Mouse (Mus musculus) limb, embryonic 14.5 days (tissue): ENCODE measurements around the gene Slc39a5. TPM values are rescaled to one million over a fixed set of nuclear protein-coding genes. Genes with fewer than 3 reads are reported as not detected.

Experiments used
- ATAC-seq: fragments of 200-750 bp; cut with Nextera tagmentation; 2 replicates; pipeline ENCODE4 v1.8.0; 2017; ENCODE audit warnings: low read depth, moderate number of reproducible peaks, moderate TSS enrichment; ENCODE audit not compliant: low FRiP score
- DNase-seq: peaks from one replicate; pipeline ENCODE4 v3.0.0-alpha.2; 2015; ENCODE audit warnings: low spot score
- H3K27ac ChIP-seq: fragments of 300-500 bp; sonication (generic); replicated peaks from 2 replicates; pipeline ENCODE4 v1.5.1; 2014; ENCODE audit warnings: low read depth, mild to moderate bottlenecking, low read length, moderate library complexity, mixed read lengths
- H3K27me3 ChIP-seq: fragments of 300-500 bp; sonication (generic); 2 replicates; pipeline ENCODE4 v1.6.1; 2014; ENCODE audit warnings: low read length, mixed read lengths; ENCODE audit not compliant: control insufficient read depth, insufficient read depth
- H3K36me3 ChIP-seq: fragments of 300-500 bp; sonication (generic); 2 replicates; pipeline ENCODE4 v1.6.1; 2014; ENCODE audit warnings: mild to moderate bottlenecking, low read length, moderate library complexity, mixed read lengths; ENCODE audit not compliant: control insufficient read depth, insufficient read depth
- H3K4me1 ChIP-seq: fragments of 300-500 bp; sonication (generic); 2 replicates; pipeline ENCODE4 v1.6.1; 2014; ENCODE audit warnings: antibody characterized with exemption, low read length, mixed read lengths; ENCODE audit not compliant: control insufficient read depth, insufficient read depth
- H3K4me2 ChIP-seq: fragments of 300-500 bp; sonication (generic); replicated peaks from 2 replicates; pipeline ENCODE4 v1.6.1; 2014; ENCODE audit warnings: low read depth, mild to moderate bottlenecking, low read length, moderate library complexity; ENCODE audit not compliant: severe bottlenecking
- H3K4me3 ChIP-seq: fragments of 300-500 bp; sonication (generic); replicated peaks from 2 replicates; pipeline ENCODE4 v1.5.1; 2014; ENCODE audit warnings: low read length
- H3K9ac ChIP-seq: fragments of 300-500 bp; sonication (generic); 2 replicates; pipeline ENCODE4 v1.6.1; 2014; ENCODE audit warnings: mild to moderate bottlenecking, low read depth, low read length, moderate library complexity; ENCODE audit not compliant: severe bottlenecking
- H3K9me3 ChIP-seq: fragments of 300-500 bp; sonication (generic); 2 replicates; pipeline ENCODE4 v1.6.1; 2016; ENCODE audit warnings: low read length; ENCODE audit not compliant: control insufficient read depth
- POLR2A ChIP-seq: fragments of 200-500 bp; IDR thresholded peaks from 2 replicates; pipeline ENCODE4 v1.8.0; 2012; ENCODE audit warnings: inconsistent platforms, mild to moderate bottlenecking, moderate library complexity, borderline replicate concordance; ENCODE audit not compliant: insufficient read depth, insufficient read length; ENCODE audit errors: extremely low read depth
- WGBS: fragments of 180-500 bp; shearing (Covaris S2); extraction: QIAGEN DNeasy Blood & Tissue Kit; methylation state at CpG from one replicate; pipeline ENCODE4 v1.1.7; 2014; 5-methylcytosine and 5-hydroxymethylcytosine counted together
- polyA plus RNA-seq, 2 experiments: library from polyadenylated mRNA; depleted of rRNA in 1 of 2; stranded (reverse) in 1 of 2; unstranded in 1 of 2; fragments of >200 nt; fragmentation: Nextera tagmentation in 1 of 2; extraction: Ambion mirVana in 1 of 2; gene quantifications; 2 replicates each; pipeline versions ENCODE4 v1.2.1 to v1.2.3; 2012 to 2014

Gene Slc39a5
- polyA plus RNA-seq, 2 experiments = 0.39 TPM; not detected in 1

DNA sequence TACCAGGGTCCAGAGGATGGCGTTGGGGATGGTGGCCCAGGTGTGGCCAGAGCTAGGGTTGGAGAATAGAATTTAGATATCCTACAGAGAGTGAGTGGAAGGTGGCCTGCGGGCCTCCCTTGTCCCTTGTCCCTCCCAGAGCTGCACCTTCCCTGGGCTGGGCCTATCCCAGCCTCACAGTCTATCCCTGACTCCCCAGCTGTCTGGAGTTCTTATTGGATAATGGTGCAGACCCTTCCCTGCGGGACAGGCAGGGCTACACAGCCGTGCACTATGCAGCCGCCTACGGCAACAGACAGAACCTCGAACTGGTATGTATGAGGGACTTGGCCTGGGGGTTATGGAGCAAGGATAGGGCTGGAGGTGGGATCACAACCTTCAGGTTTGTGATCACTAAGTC lies 15.1 kb downstream of the Slc39a5 start:
- no peak overlapping the region for H3K9ac ChIP-seq
- H3K4me3 ChIP-seq = no peak overlapping the region
- H3K4me1 ChIP-seq = no peaks in the 10 kb centered on the region
- no peaks in the 10 kb centered on the region for H3K9me3 ChIP-seq
- no peak overlapping the region for H3K4me2 ChIP-seq
- DNase-seq (no peak), ATAC-seq (no peak)
- H3K27ac ChIP-seq = no peak overlapping the region
- no peak for TF ChIP-seq POLR2A
- H3K36me3 ChIP-seq = peaks cover 96% of the 10 kb centered on the region
- H3K27me3 ChIP-seq = no peaks in the 10 kb centered on the region
- 92% methylated on average over 7 of the region's 7 CpGs for WGBS

DNA sequence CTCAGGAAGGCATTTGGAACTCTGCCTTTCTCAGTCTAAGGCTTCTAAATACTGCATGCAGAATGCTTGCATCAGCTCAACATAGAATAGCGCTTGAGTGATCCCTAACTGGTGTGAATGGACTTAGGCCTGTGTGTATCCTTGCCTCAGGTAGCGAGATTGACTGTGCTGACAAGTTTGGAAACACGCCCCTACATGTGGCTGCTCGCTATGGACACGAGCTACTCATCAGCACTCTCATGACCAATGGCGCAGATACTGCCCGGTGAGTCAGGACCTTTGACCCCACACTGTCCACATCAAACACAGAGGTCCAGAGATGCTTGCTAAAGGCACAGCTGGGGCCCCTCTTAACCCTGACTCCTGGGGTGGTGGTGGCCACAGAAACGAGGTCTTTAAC lies 18.5 kb downstream of the Slc39a5 start:
- no peak for ATAC-seq
- 88% methylated on average over 8 of the region's 8 CpGs for WGBS
- H3K36me3 ChIP-seq = peaks cover 91% of the 10 kb centered on the region

DNA sequence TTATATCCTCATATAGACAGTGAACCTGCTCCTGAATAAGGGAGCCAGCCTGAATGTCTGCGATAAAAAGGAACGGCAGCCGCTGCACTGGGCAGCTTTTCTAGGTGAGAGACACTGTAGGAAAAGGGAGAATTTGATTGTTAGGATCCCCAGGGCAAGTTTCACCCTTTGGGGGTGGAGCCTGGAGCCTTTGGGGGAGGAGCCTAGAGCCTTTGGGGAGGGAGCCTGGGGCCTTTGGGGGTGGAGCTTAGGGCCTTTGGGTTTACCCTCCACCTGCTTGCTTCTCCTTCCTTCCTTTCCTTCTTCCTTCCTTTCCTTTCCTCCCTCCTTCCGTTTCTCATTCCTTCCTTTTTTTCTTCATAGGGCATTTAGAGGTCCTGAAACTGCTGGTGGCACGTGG lies 20.5 kb downstream of the Slc39a5 start:
- Histone ChIP-seq H3K36me3 (peaks cover 71% of the 10 kb centered on the region), H3K9me3 (no peaks in the 10 kb centered on the region), H3K27ac (no peak overlapping the region), H3K4me1 (peaks cover 14% of the 10 kb centered on the region; the same call in 1 of the 2 replicates), H3K4me2 (no peak overlapping the region), H3K27me3 (no peaks in the 10 kb centered on the region), H3K4me3 (no peak overlapping the region), H3K9ac (no peak overlapping the region)
- whole genome bisulfite sequencing = 87% methylated on average over 5 of the region's 5 CpGs
- no peak for ATAC-seq
- no peak for DNase-seq
- no peak for TF ChIP-seq POLR2A

More for the DNA sequence above, 18.5 kb downstream of the Slc39a5 start:
- no peaks in the 10 kb centered on the region for H3K9me3 ChIP-seq
- H3K4me1 ChIP-seq = peaks cover 8% of the 10 kb centered on the region; the same call in 1 of the 2 replicates
- TF ChIP-seq POLR2A = no peak
- no peaks in the 10 kb centered on the region for H3K27me3 ChIP-seq
- no peak overlapping the region for H3K4me3 ChIP-seq
- H3K9ac ChIP-seq = no peak overlapping the region
- no peak overlapping the region for H3K4me2 ChIP-seq
- no peak for DNase-seq
- H3K27ac ChIP-seq = no peak overlapping the region

DNA sequence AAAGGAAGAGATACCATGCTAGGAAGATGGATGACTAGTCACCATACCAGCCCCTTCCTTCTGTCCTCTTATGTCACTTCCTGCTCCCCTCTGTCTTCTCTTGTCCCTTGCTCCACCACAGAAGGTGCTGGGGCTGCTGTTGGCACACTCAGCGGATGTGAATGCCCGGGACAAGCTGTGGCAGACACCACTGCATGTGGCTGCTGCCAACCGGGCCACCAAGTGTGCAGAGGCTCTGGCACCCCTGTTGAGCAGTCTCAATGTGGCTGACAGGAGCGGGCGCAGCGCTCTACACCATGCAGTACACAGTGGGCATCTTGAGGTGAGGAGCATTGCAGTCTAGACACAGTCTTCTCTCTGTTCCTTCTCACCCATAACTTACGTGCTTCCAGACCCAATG lies 21.8 kb downstream of the Slc39a5 start:
- no peaks in the 10 kb centered on the region for H3K27me3 ChIP-seq
- ATAC-seq (no peak), DNase-seq (no peak)
- peaks cover 59% of the 10 kb centered on the region for H3K36me3 ChIP-seq
- H3K27ac ChIP-seq = no peak overlapping the region
- H3K9ac ChIP-seq = no peak overlapping the region
- H3K9me3 ChIP-seq = no peaks in the 10 kb centered on the region
- no peak overlapping the region for H3K4me2 ChIP-seq
- no peak overlapping the region for H3K4me3 ChIP-seq
- no peak for TF ChIP-seq POLR2A
- WGBS = 93% methylated on average over 7 of the region's 7 CpGs
- H3K4me1 ChIP-seq = peaks cover 14% of the 10 kb centered on the region; the same call in 1 of the 2 replicates

DNA sequence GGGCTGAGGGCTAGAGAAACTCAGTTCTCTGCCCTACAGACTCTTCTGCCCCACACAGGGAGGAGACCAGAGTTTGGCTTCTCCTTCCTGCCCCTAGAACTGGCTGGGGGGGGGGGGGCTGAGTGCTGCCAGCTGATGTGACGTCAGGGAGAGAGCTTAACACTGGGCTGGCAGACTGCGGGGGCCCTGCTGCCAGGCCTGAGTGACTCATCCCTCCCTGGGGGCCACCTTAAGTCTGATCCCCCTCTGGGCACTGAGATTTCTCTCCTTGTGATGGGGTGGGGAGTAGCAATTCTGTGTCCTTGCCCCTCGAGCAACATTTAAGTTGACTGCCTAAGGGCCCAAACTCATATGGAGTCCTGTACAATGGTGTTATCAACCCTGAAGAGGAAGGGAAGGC lies 22.6 kb downstream of the Slc39a5 start:
- WGBS = 71% methylated on average over 3 of the region's 3 CpGs
- no peak for TF ChIP-seq POLR2A
- peak overlapping the region; percentile 72 for H3K4me2 ChIP-seq
- peaks cover 51% of the 10 kb centered on the region for H3K36me3 ChIP-seq
- no peak for DNase-seq
- H3K9ac ChIP-seq = peak overlapping the region; percentile 98
- peak overlapping the region; percentile 98 for H3K4me3 ChIP-seq
- no peaks in the 10 kb centered on the region for H3K9me3 ChIP-seq
- no peaks in the 10 kb centered on the region for H3K27me3 ChIP-seq
- no peak for ATAC-seq
- H3K4me1 ChIP-seq = peaks cover 14% of the 10 kb centered on the region; the same call in 1 of the 2 replicates
- H3K27ac ChIP-seq = no peak overlapping the region

DNA sequence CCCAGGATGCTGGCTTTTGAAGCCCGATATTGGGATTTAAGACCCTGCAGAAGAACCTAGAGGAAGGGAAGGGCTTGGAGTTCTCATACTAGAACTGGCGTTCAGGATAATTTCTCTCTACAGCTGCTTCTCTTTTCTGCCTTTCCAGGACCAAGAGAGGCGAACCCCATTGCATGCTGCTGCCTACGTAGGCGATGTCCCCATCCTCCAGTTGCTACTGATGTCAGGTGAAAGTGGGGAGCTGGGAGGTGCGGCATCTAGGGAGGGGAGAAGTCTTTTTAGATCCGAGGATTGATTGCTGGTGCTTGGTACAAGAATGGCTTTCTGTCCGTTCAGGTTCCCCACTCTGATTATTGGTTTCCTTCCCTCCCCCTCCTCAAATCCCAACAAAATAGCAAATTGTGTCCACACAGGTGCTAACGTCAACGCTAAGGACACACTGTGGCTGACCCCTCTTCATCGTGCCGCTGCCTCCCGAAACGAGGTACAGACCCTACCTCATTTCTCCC lies 23.0 kb downstream of the Slc39a5 start:
- no peak for ATAC-seq
- DNase-seq = no peak
- Histone ChIP-seq H3K4me1 (peaks cover 14% of the 10 kb centered on the region; the same call in 1 of the 2 replicates), H3K27me3 (no peaks in the 10 kb centered on the region), H3K9ac (peak overlapping the region; percentile 98), H3K27ac (no peak overlapping the region), H3K4me2 (peak overlapping the region; percentile 72), H3K4me3 (peak overlapping the region; percentile 98), H3K9me3 (no peaks in the 10 kb centered on the region), H3K36me3 (peaks cover 46% of the 10 kb centered on the region)
- no peak for TF ChIP-seq POLR2A
- WGBS = 51% methylated on average over 14 of the region's 14 CpGs
